Mouse (Mus musculus) brown adipose tissue, adult 24 weeks (tissue): ENCODE data around the gene Plscr5. TPM values are rescaled to one million over a fixed set of nuclear protein-coding genes. Genes with fewer than 3 reads are reported as not detected.

Experiments
- H3K27ac ChIP-seq: fragments of 200-500 bp; replicated peaks from 2 replicates; pipeline ENCODE4 v1.5.1; 2012; ENCODE audit warnings: low read depth, mild to moderate bottlenecking, low read length
- H3K4me1 ChIP-seq: fragments of 200-500 bp; 2 replicates; pipeline ENCODE4 v1.6.1; 2012; ENCODE audit warnings: low read length, mixed read lengths; ENCODE audit not compliant: control insufficient read depth, insufficient read depth, insufficient read length
- H3K4me3 ChIP-seq: fragments of 200-500 bp; 2 replicates; pipeline ENCODE4 v1.5.1; 2012; ENCODE audit warnings: low read depth, mild to moderate bottlenecking, low read length, moderate library complexity; ENCODE audit not compliant: insufficient read depth
- polyA plus RNA-seq: library from polyadenylated mRNA; stranded (reverse); fragments of >200 nt; gene quantifications from 2 replicates; pipeline ENCODE4 v1.2.4, GENCODE M21; 2012; ENCODE audit not compliant: missing spikeins, insufficient read depth, insufficient read length

The Plscr5 gene
- polyA plus RNA-seq, 1 experiment, result not detected

- no peak overlapping the region for H3K4me3 ChIP-seq
- no peaks in the 10 kb centered on the region for H3K4me1 ChIP-seq
- H3K27ac ChIP-seq, result no peak overlapping the region
These were observed 61.0 kb downstream of the Plscr5 start for GRCm38 (mm10) chr9:92253585-92254321.

Other genes starting within 250 kb of the Plscr5 start
- 2.1 and 2.3 TPM in 2 replicates for gene Plscr1, start 56.8 kb downstream of the Plscr5 start, polyA plus RNA-seq
- 1.8 and 1.9 TPM in 2 replicates for gene Plscr2, start 82.7 kb downstream of the Plscr5 start, polyA plus RNA-seq
- not detected in 2 replicates for gene 1700057G04Rik, start 116.4 kb downstream of the Plscr5 start, polyA plus RNA-seq